Mouse (Mus musculus) CH12.LX (cell line): ENCODE results near the gene Nol9. TPM values are rescaled to one million over a fixed set of nuclear protein-coding genes. Genes with fewer than 3 reads are reported as not detected.

Experiments used
- DNase-seq: peaks from one replicate; pipeline ENCODE4 v3.0.0-alpha.2; 2013; ENCODE audit errors: extremely low read depth
- H3K27ac ChIP-seq: 2 replicates; pipeline ENCODE4 v1.5.1; 2012; ENCODE audit warnings: low read depth, mild to moderate bottlenecking, control low read depth, moderate library complexity; ENCODE audit not compliant: insufficient read depth
- H3K27me3 ChIP-seq: replicated peaks from 2 replicates; pipeline ENCODE3; 2012; ENCODE audit warnings: inconsistent platforms
- H3K36me3 ChIP-seq, 2 experiments: replicated peaks in 1 of 2; 2 replicates each; pipeline versions ENCODE3 to v1.6.1; 2012; ENCODE audit warnings: inconsistent platforms in 1 of 2, low read length in 1 of 2, mild to moderate bottlenecking in 1 of 2, mixed read lengths in 1 of 2, moderate library complexity in 1 of 2; ENCODE audit not compliant: control insufficient read depth in 1 of 2, insufficient read depth in 1 of 2
- H3K4me1 ChIP-seq, 2 experiments: 2 replicates each; pipeline ENCODE4 v1.6.1; 2012; ENCODE audit warnings: inconsistent platforms in 1 of 2, moderate library complexity in 1 of 2; ENCODE audit not compliant: insufficient read depth in 2 of 2, control insufficient read depth in 1 of 2
- H3K4me2 ChIP-seq: 2 replicates; pipeline ENCODE4 v1.6.1; 2012; ENCODE audit warnings: low read depth, mild to moderate bottlenecking, control low read depth; ENCODE audit not compliant: poor library complexity, insufficient read depth, severe bottlenecking
- H3K4me3 ChIP-seq, 3 experiments: fragments of 150-350 bp in 1 of 3; sonication (generic) in 1 of 3; replicated peaks in 1 of 3; 2 replicates each; pipeline versions ENCODE3 to v1.5.1; 2011 to 2012; ENCODE audit warnings: low read depth in 2 of 3, low read length in 2 of 3, mild to moderate bottlenecking in 2 of 3, moderate library complexity in 2 of 3, control low read depth in 1 of 3, improper control_type of control experiment in 1 of 3, inconsistent platforms in 1 of 3, mixed read lengths in 1 of 3; ENCODE audit not compliant: poor library complexity in 1 of 3
- H3K79me2 ChIP-seq: replicated peaks from 2 replicates; pipeline ENCODE4 v1.6.1; 2012; ENCODE audit warnings: mild to moderate bottlenecking, moderate library complexity; ENCODE audit not compliant: control insufficient read depth, poor library complexity, insufficient read depth, severe bottlenecking; ENCODE audit errors: extremely low read depth
- H3K9ac ChIP-seq: 2 replicates; pipeline ENCODE4 v1.6.1; 2012; ENCODE audit warnings: low read depth, mild to moderate bottlenecking, control low read depth, moderate library complexity; ENCODE audit not compliant: insufficient read depth
- H3K9me3 ChIP-seq: replicated peaks from 2 replicates; pipeline ENCODE3; 2012; ENCODE audit warnings: low read length, inconsistent platforms, mixed read lengths
- BHLHE40 ChIP-seq: IDR thresholded peaks from 2 replicates; pipeline ENCODE4 v1.6.1; 2011; ENCODE audit warnings: mild to moderate bottlenecking, low read depth, low read length, improper control_type of control experiment
- ELF1 ChIP-seq: IDR thresholded peaks from 2 replicates; pipeline ENCODE4 v1.6.1; 2014; ENCODE audit warnings: low read depth, mild to moderate bottlenecking, inconsistent platforms, low read length, improper control_type of control experiment
- MYC ChIP-seq: IDR thresholded peaks from 2 replicates; pipeline ENCODE4 v1.6.1; 2011; ENCODE audit warnings: low read depth, mild to moderate bottlenecking, improper control_type of control experiment, low read length
- PAX5 ChIP-seq: IDR thresholded peaks from 2 replicates; pipeline ENCODE4 v1.6.1; 2012; ENCODE audit warnings: low read length, inconsistent platforms, mixed read lengths
- POLR2A ChIP-seq: IDR thresholded peaks from 2 replicates; pipeline ENCODE4 v1.6.1; 2011; ENCODE audit warnings: low read depth, mild to moderate bottlenecking, improper control_type of control experiment, low read length
- RAD21 ChIP-seq: IDR thresholded peaks from 2 replicates; pipeline ENCODE4 v1.6.1; 2011; ENCODE audit warnings: low read depth, mild to moderate bottlenecking, low read length, improper control_type of control experiment, moderate library complexity
- UBTF ChIP-seq: IDR thresholded peaks from 2 replicates; pipeline ENCODE4 v1.6.1; 2012; ENCODE audit warnings: low read depth, mild to moderate bottlenecking, inconsistent platforms, low read length, improper control_type of control experiment, moderate library complexity
- ZKSCAN1 ChIP-seq: IDR thresholded peaks from 2 replicates; pipeline ENCODE4 v1.6.1; 2012; ENCODE audit warnings: low read depth, inconsistent platforms, low read length, improper control_type of control experiment, borderline replicate concordance
- ZMIZ1 ChIP-seq: IDR thresholded peaks from 2 replicates; pipeline ENCODE4 v1.6.1; 2012; ENCODE audit warnings: low read depth, mild to moderate bottlenecking, inconsistent platforms, low read length, improper control_type of control experiment
- dilution Hi-C: fragments of 300-500 bp; cut with MboI; formaldehyde crosslinking; loops from 2 replicates; pipeline ENCODE4 v1.14.3; 2020; ENCODE audit warnings: low sequenced_read_pairs; ENCODE audit not compliant: extremely low pct_unique_long_range_greater_than_20kb, extremely low pct_ligation_motif_present
- in situ Hi-C: fragments of 300-500 bp; cut with MboI; formaldehyde crosslinking; loops from 3 replicates; pipeline ENCODE4 v1.14.3; 2019; ENCODE audit warnings: low sequenced_read_pairs, low pct_ligation_motif_present, low pct_unique_long_range_greater_than_20kb, mixed read lengths
- polyA plus RNA-seq: library from polyadenylated mRNA; unstranded; fragments of >175 nt; gene quantifications from 2 replicates; pipeline ENCODE4 v1.2.1, GENCODE M21; 2012; ENCODE audit warnings: low read depth; ENCODE audit not compliant: insufficient read length
- total RNA-seq, 2 experiments: library from RNA; depleted of rRNA; stranded (reverse); fragments of 300-350 nt in 1 of 2; fragments of >200 nt in 1 of 2; gene quantifications; 2 replicates each; pipeline ENCODE4 v1.2.3; 2012 to 2014

Gene Nol9
- total and polyA plus RNA-seq, 3 experiments, result 44.7 to 60.5 (median 44.8) TPM

DNA sequence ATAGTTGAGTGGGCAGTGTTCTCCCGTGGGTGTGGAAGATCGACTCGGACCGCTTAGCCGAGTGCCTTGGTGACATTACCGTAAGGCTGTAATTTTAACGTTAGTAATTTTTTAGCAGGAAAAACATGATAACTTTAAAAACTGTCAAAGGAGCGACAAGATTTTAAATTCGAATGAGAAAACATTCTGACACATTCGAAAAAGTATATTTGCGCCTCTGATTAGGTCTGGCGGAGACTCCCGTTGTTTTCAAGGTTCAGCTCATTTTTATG, 42.2 kb upstream of the Nol9 start:
- dilution Hi-C loops (no loop called here), in situ Hi-C loops (no loop called here)
- DNase-seq, result no peak
- peak overlapping the region; percentile 40; the same call in 1 of the 2 replicates for H3K27ac ChIP-seq
- H3K36me3 ChIP-seq, result peaks cover 7 to 16% of the 10 kb centered on the region in 2 experiments
- H3K4me2 ChIP-seq, result peak overlapping the region; percentile 89
- H3K4me1 ChIP-seq, result peaks cover 6 to 15% of the 10 kb centered on the region in 2 experiments
- 0 out of 2 replicates have a peak, but pooled peaks cover 4% of the 10 kb centered on the region for H3K79me2 ChIP-seq
- TF ChIP-seq UBTF (no peak), BHLHE40 (no peak), RAD21 (no peak)
- H3K9me3 ChIP-seq, result no peaks in the 10 kb centered on the region
- peak overlapping the region; percentile 88 for H3K9ac ChIP-seq
- peak overlapping the region; percentile 66 to 95 (median 95) for H3K4me3 ChIP-seq
- peaks cover 15% of the 10 kb centered on the region for H3K27me3 ChIP-seq

DNA sequence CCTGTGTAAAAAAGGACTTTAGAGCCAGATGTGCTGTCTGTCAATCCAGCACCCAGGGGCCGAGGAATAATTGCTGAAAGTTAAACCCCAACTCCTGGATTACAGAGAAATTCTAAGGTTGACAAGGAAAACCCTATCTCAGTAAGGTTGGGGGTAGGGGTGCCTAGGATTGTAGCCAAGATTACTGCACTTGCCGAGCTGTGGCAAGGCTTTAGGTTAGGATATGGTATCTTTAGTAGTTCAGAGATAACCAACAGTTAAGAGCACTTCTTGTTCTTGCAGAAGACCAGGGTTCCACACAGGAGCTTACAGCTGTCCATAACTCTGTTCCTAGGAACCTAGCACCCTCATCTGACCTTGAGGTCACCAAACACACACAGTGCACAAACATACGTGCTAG, 41.4 kb upstream of the Nol9 start:
- no peak overlapping the region for H3K27ac ChIP-seq
- H3K27me3 ChIP-seq, result peaks cover 15% of the 10 kb centered on the region
- no peak for TF ChIP-seq POLR2A
- TF ChIP-seq ZMIZ1, result no peak
- TF ChIP-seq MYC, result no peak
- TF ChIP-seq PAX5, result no peak
- H3K9ac ChIP-seq, result no peak overlapping the region
- peaks cover 6 to 15% of the 10 kb centered on the region in 2 experiments for H3K4me1 ChIP-seq
- dilution Hi-C loops, result no loop called here
- H3K36me3 ChIP-seq, result peaks cover 0 to 8% of the 10 kb centered on the region in 2 experiments
- H3K79me2 ChIP-seq, result 0 out of 2 replicates have a peak, but pooled peaks cover 4% of the 10 kb centered on the region
- in situ Hi-C loops, result no loop called here
- no peaks in the 10 kb centered on the region for H3K9me3 ChIP-seq
- H3K4me3 ChIP-seq, result no peak overlapping the region
- peak overlapping the region; percentile 89 for H3K4me2 ChIP-seq
- DNase-seq, result no peak

DNA sequence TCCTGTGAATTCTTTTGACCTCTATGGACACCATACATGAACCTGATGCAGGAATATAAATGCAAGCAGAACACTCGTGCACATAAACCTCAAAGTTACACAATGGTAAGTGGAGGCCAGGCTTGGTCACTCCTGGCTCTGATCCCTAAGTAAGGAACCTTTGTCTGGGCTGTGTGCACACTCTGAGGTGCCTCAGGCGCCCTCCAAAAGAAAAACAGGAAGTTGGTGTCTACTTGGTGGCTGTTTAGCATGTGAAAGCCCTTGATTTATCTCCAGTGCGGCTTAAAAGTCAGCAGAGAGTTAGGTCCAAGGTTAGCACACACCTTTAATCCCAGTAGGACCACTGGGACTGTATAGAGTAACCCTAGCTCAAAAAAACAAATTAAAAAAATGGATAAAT, 39.6 kb upstream of the Nol9 start:
- no peak overlapping the region for H3K4me2 ChIP-seq
- H3K9ac ChIP-seq, result no peak overlapping the region
- H3K4me3 ChIP-seq, result no peak overlapping the region
- H3K4me1 ChIP-seq, result peaks cover 5 to 14% of the 10 kb centered on the region in 2 experiments
- peaks cover 15% of the 10 kb centered on the region for H3K27me3 ChIP-seq
- no peaks in the 10 kb centered on the region for H3K36me3 ChIP-seq
- H3K9me3 ChIP-seq, result no peaks in the 10 kb centered on the region
- in situ Hi-C loops (no loop called here), dilution Hi-C loops (no loop called here)
- no peak for DNase-seq
- H3K79me2 ChIP-seq, result 0 out of 2 replicates have a peak, but pooled peaks cover 4% of the 10 kb centered on the region
- H3K27ac ChIP-seq, result no peak overlapping the region
- TF ChIP-seq ZKSCAN1 (no peak), ELF1 (peak; percentile 32; the same call in 1 of the 2 replicates)
